Mouse (Mus musculus) thymus, adult 2 months (tissue): Measurements from ENCODE around the gene Slc39a7. TPM values are rescaled to one million over a fixed set of nuclear protein-coding genes. Genes with fewer than 3 reads are reported as not detected.
"Not testable (repeated sequence)": the region's sequence is repeated elsewhere in the genome, so short reads cannot be mapped to it uniquely, and the experiment has no call there.

Experiments
- DNase-seq: peaks from one replicate; pipeline ENCODE4 v3.0.0; 2021
- H3K27ac ChIP-seq: fragments of 200-500 bp; 2 replicates; pipeline ENCODE4 v1.5.1; 2012; ENCODE audit warnings: low read length, control low read depth; ENCODE audit not compliant: control insufficient read depth, insufficient read depth
- H3K27me3 ChIP-seq: fragments of 200-500 bp; 2 replicates; pipeline ENCODE4 v1.6.1; 2012; ENCODE audit warnings: mild to moderate bottlenecking, low read length, moderate library complexity, mixed read lengths; ENCODE audit not compliant: control insufficient read depth, insufficient read depth
- H3K36me3 ChIP-seq: fragments of 200-500 bp; 2 replicates; pipeline ENCODE4 v1.6.1; 2012; ENCODE audit warnings: mild to moderate bottlenecking, low read length, moderate library complexity; ENCODE audit not compliant: control insufficient read depth, insufficient read depth
- H3K4me1 ChIP-seq: fragments of 200-500 bp; replicated peaks from 2 replicates; pipeline ENCODE4 v1.6.1; 2012; ENCODE audit warnings: low read length; ENCODE audit not compliant: control insufficient read depth, insufficient read depth
- H3K4me3 ChIP-seq: fragments of 200-500 bp; 2 replicates; pipeline ENCODE4 v1.5.1; 2012; ENCODE audit warnings: mild to moderate bottlenecking, low read length, control low read depth, moderate library complexity; ENCODE audit not compliant: control insufficient read depth, insufficient read depth
- CTCF ChIP-seq: fragments of 200-500 bp; IDR thresholded peaks from 2 replicates; pipeline ENCODE4 v1.5.1; 2012; ENCODE audit warnings: mild to moderate bottlenecking, control low read depth, low read length, moderate library complexity, borderline replicate concordance; ENCODE audit not compliant: control insufficient read depth, poor library complexity, insufficient read depth; ENCODE audit errors: extremely low read depth
- POLR2A ChIP-seq: fragments of 200-500 bp; IDR thresholded peaks from 2 replicates; pipeline ENCODE4 v1.6.1; 2012; ENCODE audit warnings: mild to moderate bottlenecking, low read length, control low read depth, moderate library complexity; ENCODE audit not compliant: control insufficient read depth, poor library complexity, insufficient read depth; ENCODE audit errors: extremely low read depth
- WGBS: fragments of 180-500 bp; shearing (Covaris S2); methylation state at CpG from one replicate; pipeline ENCODE4 v1.1.7; 2018; 5-methylcytosine and 5-hydroxymethylcytosine counted together
- polyA plus RNA-seq: library from polyadenylated mRNA; depleted of rRNA; stranded (reverse); fragments of >200 nt; gene quantifications from 2 replicates; pipeline ENCODE4 v1.2.3, GENCODE M21; 2012

Gene Slc39a7
- polyA plus RNA-seq, 1 experiment = 195 TPM

DNA sequence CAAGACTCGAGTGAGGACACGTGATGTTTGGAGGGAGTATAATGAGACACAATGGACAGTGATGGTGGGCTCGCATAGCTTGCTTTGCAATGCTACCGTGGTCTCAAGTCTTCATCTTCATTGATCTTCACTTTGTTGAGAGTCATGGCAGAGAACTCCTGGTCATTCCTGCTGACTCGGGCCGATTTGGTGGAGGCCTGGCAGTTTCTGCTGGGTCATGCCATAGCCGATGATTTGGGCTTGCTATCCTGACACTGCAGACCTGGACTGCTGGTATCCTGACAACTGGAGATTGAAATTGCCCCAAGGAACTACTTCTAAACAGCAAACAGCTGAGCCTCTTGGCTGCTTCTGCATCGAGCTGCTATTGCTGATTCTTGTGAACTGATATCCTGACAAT is 36.5 kb downstream of the Slc39a7 start:
- TF ChIP-seq POLR2A (no peak), CTCF (no peak)
- WGBS = 97% methylated on average over 8 of the region's 8 CpGs
- H3K27ac ChIP-seq = no peak overlapping the region

GRCm38 (mm10) chr17:33991788-33992664 is 39.5 kb downstream of the Slc39a7 start:
- TF ChIP-seq POLR2A = no peak
- TF ChIP-seq CTCF = no peak
- no peaks in the 10 kb centered on the region for H3K36me3 ChIP-seq
- no peaks in the 10 kb centered on the region for H3K4me1 ChIP-seq
- H3K27me3 ChIP-seq = no peaks in the 10 kb centered on the region
- H3K27ac ChIP-seq = no peak overlapping the region
- DNase-seq = peak; percentile 44
- H3K4me3 ChIP-seq = no peak overlapping the region
- 40% methylated on average over 10 of the region's 10 CpGs for WGBS

More for the DNA sequence above, 36.5 kb downstream of the Slc39a7 start:
- Histone ChIP-seq H3K36me3 (no peaks in the 10 kb centered on the region), H3K27me3 (no peaks in the 10 kb centered on the region), H3K4me3 (no peak overlapping the region), H3K4me1 (no peaks in the 10 kb centered on the region)
- no peak for DNase-seq

DNA sequence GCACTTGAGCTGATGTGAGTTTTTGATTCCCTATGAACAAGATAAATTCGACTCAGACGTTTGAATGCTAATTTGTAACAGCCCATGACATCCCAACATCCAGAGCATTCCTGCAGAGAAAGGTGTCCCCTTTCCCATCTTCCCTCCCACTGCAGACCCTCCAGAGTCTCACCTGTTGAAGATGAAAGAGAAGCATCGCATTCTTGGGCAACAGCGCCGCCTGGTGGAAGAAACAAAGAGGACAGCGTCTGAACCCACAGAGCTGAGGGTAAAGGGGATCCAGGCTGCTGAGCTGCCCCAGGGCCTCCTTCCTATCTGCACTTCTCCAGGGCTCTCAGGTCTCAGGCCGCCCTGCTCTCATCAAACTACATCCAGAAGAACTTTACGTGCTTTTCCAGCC is 49.3 kb downstream of the Slc39a7 start:
- WGBS = 11% methylated on average over 8 of the region's 8 CpGs
- DNase-seq = peak; percentile 78
- H3K27ac ChIP-seq, H3K36me3 ChIP-seq, H3K27me3 ChIP-seq, H3K4me3 ChIP-seq: not testable (repeated sequence)
- peaks cover 28% of the 10 kb centered on the region for H3K4me1 ChIP-seq
- TF ChIP-seq CTCF = peak; percentile 77; the same call in 1 of the 2 replicates

GRCm38 (mm10) chr17:33981192-33981909 is 50.1 kb downstream of the Slc39a7 start:
- Histone ChIP-seq H3K4me1 (peaks cover 28% of the 10 kb centered on the region), H3K27ac (peak overlapping the region; percentile 95), H3K4me3 (peak overlapping the region; percentile 62)
- not testable (repeated sequence) for H3K36me3 ChIP-seq, H3K27me3 ChIP-seq
- TF ChIP-seq POLR2A (peak; percentile 87), CTCF (peak; percentile 44; the same call in 1 of the 2 replicates)
- under 1% methylated on average over 27 of the region's 27 CpGs for WGBS
- DNase-seq = peak; percentile 86

GRCm38 (mm10) chr17:33980181-33981035 is 51.1 kb downstream of the Slc39a7 start:
- H3K36me3 ChIP-seq = no peaks in the 10 kb centered on the region
- H3K4me1 ChIP-seq = peaks cover 28% of the 10 kb centered on the region
- no peak for DNase-seq
- H3K27ac ChIP-seq = peak overlapping the region; percentile 55
- no peak for TF ChIP-seq POLR2A
- no peak for TF ChIP-seq CTCF
- no peaks in the 10 kb centered on the region for H3K27me3 ChIP-seq
- no peak overlapping the region for H3K4me3 ChIP-seq
- 86% methylated on average over 19 of the region's 19 CpGs for WGBS

DNA sequence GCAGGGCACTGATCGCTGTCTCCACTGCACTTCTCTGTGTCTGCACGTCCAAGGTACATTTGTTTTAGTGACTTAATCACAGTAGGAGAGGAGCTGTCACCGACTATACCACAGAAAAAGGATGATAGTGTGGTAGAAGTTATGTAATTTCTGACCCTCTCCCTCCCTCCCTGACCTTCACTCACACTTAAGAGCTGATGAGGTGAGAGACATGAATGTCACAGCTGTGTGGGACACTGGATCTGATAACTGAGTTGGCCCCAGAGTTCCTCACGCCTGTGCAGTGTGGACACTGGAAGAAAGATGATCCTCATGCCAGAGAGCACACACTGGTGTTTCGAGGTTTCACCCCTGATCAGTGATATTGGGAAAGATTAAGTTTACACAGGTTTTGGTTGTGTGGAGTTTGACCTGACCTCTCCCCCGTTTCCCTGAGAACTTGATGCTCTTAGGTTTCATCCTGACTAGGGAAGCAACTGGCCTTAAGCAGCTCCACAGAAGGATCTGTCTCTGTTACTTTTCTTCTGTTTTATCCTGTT is 51.9 kb downstream of the Slc39a7 start:
- H3K27ac ChIP-seq = peak overlapping the region; percentile 69
- TF ChIP-seq POLR2A (no peak), CTCF (no peak)
- no peaks in the 10 kb centered on the region for H3K36me3 ChIP-seq
- 83% methylated on average over 6 of the region's 6 CpGs for whole genome bisulfite sequencing
- DNase-seq = no peak
- H3K4me3 ChIP-seq = no peak overlapping the region
- H3K4me1 ChIP-seq = peaks cover 28% of the 10 kb centered on the region
- no peaks in the 10 kb centered on the region for H3K27me3 ChIP-seq
